Mouse (Mus musculus) brain, embryonic 14.5 days (tissue): ENCODE measurements around the gene Zfp664.

Experiments
- CTCF ChIP-seq: fragments of 200-500 bp; IDR thresholded peaks from 2 replicates; pipeline ENCODE4 v1.5.1; 2012; ENCODE audit warnings: inconsistent platforms, mild to moderate bottlenecking, moderate library complexity, borderline replicate concordance; ENCODE audit not compliant: insufficient read depth, insufficient read length; ENCODE audit errors: extremely low read depth
- POLR2A ChIP-seq: fragments of 200-500 bp; IDR thresholded peaks from 2 replicates; pipeline ENCODE4 v1.6.1; 2012; ENCODE audit warnings: mild to moderate bottlenecking, inconsistent platforms, borderline replicate concordance; ENCODE audit not compliant: poor library complexity, insufficient read depth, insufficient read length, severe bottlenecking; ENCODE audit errors: extremely low read depth

GRCm38 (mm10) chr5:124879801-124880200, 17.3 kb downstream of the Zfp664 start:
- TF ChIP-seq CTCF = no peak
- no peak for TF ChIP-seq POLR2A
